In genomic region chr14:75445948-75446281, GRCm38 (mm10) we compare ENCODE assay signal across 8 mouse cellular contexts. TPM values are rescaled to one million over a fixed set of nuclear protein-coding genes. Genes with fewer than 3 reads are reported as not detected.
A peak's percentile ranks its signal among the peaks of the same experiment; 100 is the strongest.
DNase-seq lines count a peak whose midpoint lies in the region; ATAC-seq and TF ChIP-seq lines count a peak whose summit lies in the region.

No protein-coding gene starts in this region.

- ATAC-seq in limb, embryonic 11.5 days (ENCODE audit: insufficient number of reproducible peaks, low FRiP score, low TSS enrichment, low read depth): no peak
- no peak for ATAC-seq in neural tube, embryonic 14.5 days (ENCODE audit: low read depth)

- no peaks in the 10 kb centered on the region for H3K9me3 ChIP-seq in forebrain, embryonic 10.5 days
- no peaks in the 10 kb centered on the region for H3K9me3 ChIP-seq in limb, embryonic 11.5 days (ENCODE audit: control insufficient read depth, low read length)
- H3K9me3 ChIP-seq in neural tube, embryonic 14.5 days (ENCODE audit: control insufficient read depth, low read length): no peaks in the 10 kb centered on the region

- DNase-seq in left cerebral cortex, adult 2 months (ENCODE audit: extremely low spot score in 1 of 2, low spot score in 2 of 2): no peak
- DNase-seq in left cerebral cortex, adult 18-20 months (ENCODE audit: low spot score in 2 of 2): no peak
- DNase-seq in forebrain, embryonic 10.5 days (ENCODE audit: extremely low spot score, low spot score): no peak
- DNase-seq in limb, embryonic 11.5 days (ENCODE audit: low spot score): no peak
- DNase-seq in T-cell, adult 2 months (ENCODE audit: low spot score): no peak
- no peak for DNase-seq in adrenal gland, postnatal 25 days
- DNase-seq in frontal cortex, postnatal 14 days (ENCODE audit: low spot score in 2 of 2): no peak

- peaks cover 25% of the 10 kb centered on the region for H3K4me1 ChIP-seq in forebrain, embryonic 10.5 days
- peaks cover 3% of the 10 kb centered on the region for H3K4me1 ChIP-seq in limb, embryonic 11.5 days (ENCODE audit: control insufficient read depth, insufficient read depth, low read length)
- H3K4me1 ChIP-seq in neural tube, embryonic 14.5 days (ENCODE audit: control insufficient read depth, insufficient read depth, low read length): peaks cover 6% of the 10 kb centered on the region; the same call in 1 of the 2 replicates

- intact Hi-C loops in left cerebral cortex, adult 2 months (cut with DNase I): no loop called here

- H3K36me3 ChIP-seq in forebrain, embryonic 10.5 days (replicated peaks): no peaks in the 10 kb centered on the region
- no peaks in the 10 kb centered on the region for H3K36me3 ChIP-seq in limb, embryonic 11.5 days (ENCODE audit: control insufficient read depth, insufficient read depth, low read length)
- H3K36me3 ChIP-seq in neural tube, embryonic 14.5 days (ENCODE audit: control insufficient read depth, insufficient read depth, low read length): no peaks in the 10 kb centered on the region

- 39% methylated on average over 6 of the region's 6 CpGs for WGBS in forebrain, embryonic 10.5 days
- 52% methylated on average over 6 of the region's 6 CpGs for WGBS in limb, embryonic 11.5 days
- WGBS in neural tube, embryonic 14.5 days: 41% methylated on average over 6 of the region's 6 CpGs

- peak overlapping the region; percentile 37 for H3K4me3 ChIP-seq in left cerebral cortex, adult 2 months
- H3K4me3 ChIP-seq in forebrain, embryonic 10.5 days: peak overlapping the region; percentile 51
- H3K4me3 ChIP-seq in limb, embryonic 11.5 days (ENCODE audit: low read depth, low read length): peak overlapping the region; percentile 23
- H3K4me3 ChIP-seq in neural tube, embryonic 14.5 days (ENCODE audit: low read depth, low read length): peak overlapping the region; percentile 14; the same call in 1 of the 2 replicates

- no peak overlapping the region for H3K9ac ChIP-seq in limb, embryonic 11.5 days (ENCODE audit: low read length)
- H3K9ac ChIP-seq in neural tube, embryonic 14.5 days (replicated peaks; ENCODE audit: low read depth, low read length): no peak overlapping the region

- TF ChIP-seq CTCF in left cerebral cortex, adult 2 months (IDR thresholded peaks at IDR 0.05): no peak

- peak overlapping the region; percentile 47 for H3K4me2 ChIP-seq in limb, embryonic 11.5 days (ENCODE audit: low read depth, severe bottlenecking)
- peak overlapping the region; percentile 49 for H3K4me2 ChIP-seq in neural tube, embryonic 14.5 days (ENCODE audit: low read depth, low read length)

- peak overlapping the region; percentile 69 for H3K27ac ChIP-seq in left cerebral cortex, adult 2 months
- H3K27ac ChIP-seq in forebrain, embryonic 10.5 days: peak overlapping the region; percentile 66
- H3K27ac ChIP-seq in limb, embryonic 11.5 days (replicated peaks; ENCODE audit: low read depth, low read length): no peak overlapping the region
- no peak overlapping the region for H3K27ac ChIP-seq in neural tube, embryonic 14.5 days (ENCODE audit: low read depth, low read length)

- H3K27me3 ChIP-seq in forebrain, embryonic 10.5 days (ENCODE audit: poor library complexity, severe bottlenecking): peaks cover 4% of the 10 kb centered on the region; the same call in 1 of the 2 replicates
- H3K27me3 ChIP-seq in limb, embryonic 11.5 days (ENCODE audit: control insufficient read depth, insufficient read depth, low read length): no peaks in the 10 kb centered on the region
- H3K27me3 ChIP-seq in neural tube, embryonic 14.5 days (ENCODE audit: control insufficient read depth, insufficient read depth, low read length): no peaks in the 10 kb centered on the region

RNA-seq across cellular contexts. Expression of gene Siah3, which starts 9.9 kb away (rescaled TPM):
- total RNA-seq in left cerebral cortex, adult 2 months (2021): 1 to 10 TPM; 8.2 to 8.3 TPM
- total RNA-seq in left cerebral cortex, adult 18-20 months (2021): 1 to 10 TPM; 6.2 to 6.5 TPM
- 0.48 and 0.63 TPM in 2 replicates for polyA plus RNA-seq in forebrain, embryonic 10.5 days (2016; fragmentation: Nextera tagmentation; extraction: Ambion mirVana)
- 0.04 and 0.07 TPM in 2 replicates for polyA plus RNA-seq in limb, embryonic 11.5 days (2014; fragmentation: Nextera tagmentation; extraction: Ambion mirVana)
- 11.1 and 11.8 TPM in 2 replicates for polyA plus RNA-seq in neural tube, embryonic 14.5 days (2014; fragmentation: Nextera tagmentation; extraction: Ambion mirVana)
- 0.33 and 0.46 TPM in 2 replicates for total RNA-seq in adrenal gland, postnatal 25 days (2021)

Comparison
In these comparisons a context has a peak if more than half of its experiments do, and no peak if none do; other contexts are left out.
1. H3K27ac ChIP-seq: peak in left cerebral cortex, adult 2 months (single experiment) and forebrain, embryonic 10.5 days (single experiment); none in limb, embryonic 11.5 days (single experiment) and neural tube, embryonic 14.5 days (single experiment).
2. Peak in every context shown above with its lines, with median percentiles within 50 percentile points of each other: H3K4me3 ChIP-seq.